Mouse (Mus musculus) right cerebral cortex, postnatal 14 days (tissue): ENCODE measurements at regions not wholly inside any gene's neighbourhood (a gene's known extent, or its start where the extent isn't known, plus 50 kb on each side); places are given as distances from the start of the nearest gene placed in this dataset.

Source experiments
- DNase-seq: peaks from one replicate; pipeline ENCODE4 v3.0.0; 2022

DNA sequence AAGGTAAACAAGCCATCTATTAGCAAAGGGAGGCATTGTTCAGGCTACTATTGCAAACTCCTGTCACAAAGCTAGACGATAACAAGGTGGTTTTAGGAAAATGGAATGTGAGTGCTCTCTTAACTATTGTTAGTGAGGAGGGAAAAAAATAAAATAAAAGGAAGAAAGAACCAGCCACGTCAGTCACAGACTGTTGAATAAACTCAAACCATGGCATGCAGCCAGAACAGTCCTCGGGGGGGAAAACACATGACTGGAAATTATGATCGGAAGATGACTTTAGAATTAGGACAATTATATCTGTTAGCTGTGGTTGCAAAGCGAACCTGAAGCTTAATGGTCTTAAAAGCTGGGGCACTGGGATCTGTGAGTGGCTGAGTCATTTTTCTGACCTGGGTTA lies 524.1 kb downstream of the Tbc1d22a start:
- no peak for DNase-seq

DNA sequence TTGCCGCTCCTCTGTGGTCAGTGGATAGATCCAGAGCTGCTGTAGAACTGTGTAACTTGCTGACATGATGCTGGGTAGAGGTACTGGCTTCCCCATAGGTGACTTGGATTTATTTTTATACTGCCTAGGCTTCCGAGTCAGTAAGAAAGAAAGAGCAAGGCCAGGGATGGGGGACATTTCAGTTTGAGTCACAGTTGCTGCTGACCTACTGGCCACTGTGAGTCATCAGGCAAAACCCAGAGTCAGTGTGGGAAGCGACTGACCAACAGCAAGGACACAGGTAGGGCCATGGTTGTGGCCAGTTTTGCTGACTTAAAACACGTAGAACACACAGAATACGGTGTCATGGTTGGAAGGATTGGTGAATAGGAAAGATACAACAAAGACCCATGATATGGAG lies 524.5 kb downstream of the Tbc1d22a start:
- DNase-seq: no peak

DNA sequence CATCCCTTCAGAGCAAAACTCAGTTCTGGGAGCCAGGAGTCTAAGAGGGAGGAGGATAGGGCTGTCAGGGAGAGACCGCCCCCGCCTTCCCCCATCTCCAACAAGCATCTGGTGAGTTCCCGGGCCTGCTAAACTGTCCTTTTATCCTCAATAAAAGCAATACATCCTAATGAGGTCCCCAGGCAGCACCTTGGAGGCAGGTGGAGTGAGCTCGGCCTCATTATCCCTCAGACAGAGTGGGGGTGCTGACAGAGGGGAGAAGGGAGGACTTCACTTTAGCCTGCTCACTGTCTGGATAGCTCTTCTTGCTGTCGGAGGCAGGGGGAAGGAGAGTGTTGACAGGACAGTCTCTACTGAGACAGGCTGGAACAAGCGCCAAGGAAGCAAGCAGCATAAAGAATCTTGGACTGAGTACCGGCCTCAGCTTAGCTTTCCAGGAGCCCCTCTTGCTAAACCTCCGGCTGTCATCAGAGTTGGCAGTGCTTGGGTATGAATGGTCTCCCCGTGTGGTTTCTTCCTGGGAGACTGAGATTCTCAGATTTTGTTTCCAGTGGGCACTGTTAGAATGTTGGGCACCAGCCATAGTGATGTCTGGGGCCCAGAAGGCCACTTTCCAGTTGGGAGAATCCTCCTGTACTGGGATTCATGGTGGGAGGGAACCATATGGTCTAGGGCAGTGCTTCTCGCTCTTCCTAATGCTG lies 537.3 kb downstream of the Tbc1d22a start:
- DNase-seq: no peak

DNA sequence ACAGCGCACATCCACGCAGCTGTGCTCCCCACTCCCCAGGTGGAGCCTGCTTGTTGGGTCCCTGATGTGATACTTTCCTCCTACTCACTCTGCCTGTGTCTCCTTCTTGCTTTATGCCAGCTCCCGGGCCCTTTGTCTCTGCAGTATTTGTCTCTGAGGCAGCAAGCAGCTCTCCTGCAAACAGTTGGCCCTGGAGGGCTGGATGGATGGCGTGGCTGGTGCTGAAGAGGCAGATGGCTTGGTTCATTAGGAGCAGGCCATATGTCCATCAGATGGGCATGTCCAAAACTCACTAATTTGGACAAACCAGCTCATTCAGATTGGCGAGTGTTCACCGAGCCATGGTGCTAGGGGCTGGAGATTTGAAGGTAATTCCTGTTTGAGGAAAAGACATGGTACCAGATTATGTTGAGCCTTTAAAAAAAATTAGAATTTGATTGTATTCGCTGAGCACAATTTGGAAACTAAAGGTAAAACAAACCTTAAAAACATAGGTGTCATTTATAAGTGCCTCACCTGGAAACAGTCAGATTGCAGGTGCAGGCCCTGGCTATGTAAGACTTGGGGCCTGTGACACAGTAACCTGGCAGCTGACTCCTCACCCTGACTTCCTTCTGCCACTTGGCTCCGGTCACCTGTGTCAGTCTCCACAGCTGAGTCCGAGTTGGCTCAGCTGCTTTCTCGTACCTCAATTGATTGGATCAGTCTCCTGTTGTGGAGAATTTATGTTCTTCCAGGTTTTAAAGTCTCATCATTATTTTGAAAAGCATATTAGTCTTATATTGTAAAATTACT lies 549.5 kb downstream of the Tbc1d22a start:
- no peak for DNase-seq

DNA sequence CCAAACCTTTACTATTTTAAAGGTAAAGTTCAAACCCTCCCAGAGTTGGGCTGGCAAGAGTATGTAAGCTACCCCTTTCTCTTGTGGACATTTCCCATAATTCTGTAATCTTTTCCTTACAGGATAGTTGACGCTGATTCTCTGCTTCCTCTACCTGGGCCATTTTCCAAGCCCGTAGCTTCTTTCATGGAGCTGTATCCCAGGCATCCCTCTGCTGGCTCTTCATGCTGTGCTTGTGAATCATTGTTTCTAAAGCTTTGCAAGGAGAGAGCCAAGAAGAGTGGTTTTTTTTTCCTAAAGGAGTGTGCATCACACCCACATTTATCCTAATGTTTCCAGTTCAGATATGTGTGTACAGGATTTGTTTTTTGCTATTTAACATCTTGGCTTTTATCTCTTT lies 553.4 kb downstream of the Tbc1d22a start:
- DNase-seq: no peak

DNA sequence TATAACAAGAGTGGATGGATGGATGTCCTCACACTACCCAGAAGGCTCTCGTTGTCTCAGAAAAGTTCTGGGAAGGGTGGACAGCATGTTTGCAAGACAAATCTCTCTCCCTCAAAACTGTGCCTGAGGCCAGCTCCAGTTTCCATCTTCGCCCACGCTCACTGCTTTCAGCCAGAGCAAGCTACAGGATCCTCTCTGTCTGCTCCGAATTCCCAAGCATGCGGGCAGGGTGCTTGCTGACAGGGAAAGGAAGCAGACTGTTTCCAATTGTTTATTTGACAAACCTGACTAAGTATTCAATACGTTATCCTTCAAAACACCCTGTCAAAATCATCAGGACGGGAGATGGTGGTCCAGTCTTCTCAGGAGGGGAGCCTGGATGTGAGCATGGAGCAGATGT lies 558.8 kb downstream of the Tbc1d22a start:
- no peak for DNase-seq

DNA sequence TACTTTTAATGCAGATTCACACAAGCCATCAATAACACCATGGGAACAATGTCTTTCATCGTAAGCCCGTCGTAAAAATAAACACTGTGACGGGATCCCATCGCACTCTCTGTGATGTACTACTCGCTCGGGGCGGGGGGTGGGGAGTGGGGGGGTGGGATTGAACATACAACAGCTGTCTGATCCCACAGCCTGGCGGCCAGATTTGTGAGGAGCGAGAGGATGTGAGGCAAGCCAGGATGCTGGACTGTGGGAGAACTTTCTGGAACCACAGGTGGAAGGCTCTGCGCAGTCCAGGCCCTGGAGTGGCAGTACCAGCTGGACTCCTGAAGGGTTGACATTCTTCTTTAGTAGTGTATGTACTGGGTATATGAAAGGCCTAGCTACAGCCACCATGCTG lies 563.7 kb downstream of the Tbc1d22a start:
- no peak for DNase-seq

DNA sequence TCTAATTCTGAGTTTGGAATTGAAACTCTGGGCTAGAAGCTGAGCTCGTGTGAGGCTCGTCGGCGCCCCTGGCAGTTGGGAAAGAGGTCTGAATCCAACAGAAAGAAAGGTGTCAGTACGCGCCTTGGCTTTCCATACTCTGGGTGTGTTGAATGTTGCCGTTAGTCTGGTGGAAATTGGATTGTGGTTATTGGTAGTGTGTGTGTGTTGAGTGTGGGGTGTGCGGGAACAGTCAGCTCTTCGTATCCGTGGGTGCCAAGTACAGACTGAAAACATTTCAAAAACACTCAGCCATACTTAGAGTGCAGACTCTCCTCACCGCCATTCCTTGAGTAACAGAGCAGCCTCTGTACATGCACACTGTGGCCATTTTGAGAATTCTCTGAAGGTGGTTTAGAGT lies 566.9 kb downstream of the Tbc1d22a start:
- no peak for DNase-seq

DNA sequence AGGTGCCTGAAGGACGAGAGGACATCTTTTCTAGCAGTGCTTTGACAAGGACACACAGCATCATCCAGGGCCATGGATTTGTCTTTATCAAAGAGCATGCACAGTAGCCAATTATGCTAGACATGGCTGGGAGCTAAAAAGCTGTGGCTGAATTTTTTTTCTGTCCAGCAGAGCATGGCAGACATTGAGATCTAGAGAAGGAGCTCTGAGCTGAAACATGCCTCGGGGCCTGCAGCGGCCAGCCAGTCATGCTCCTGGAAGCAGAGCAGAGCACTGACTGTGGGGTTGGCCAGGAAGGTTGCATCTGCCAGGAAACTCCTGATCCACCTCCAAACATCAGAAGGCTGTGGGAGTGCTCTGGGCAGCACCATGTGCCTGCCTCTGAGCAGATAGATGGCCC lies 580.5 kb downstream of the Tbc1d22a start:
- no peak for DNase-seq

DNA sequence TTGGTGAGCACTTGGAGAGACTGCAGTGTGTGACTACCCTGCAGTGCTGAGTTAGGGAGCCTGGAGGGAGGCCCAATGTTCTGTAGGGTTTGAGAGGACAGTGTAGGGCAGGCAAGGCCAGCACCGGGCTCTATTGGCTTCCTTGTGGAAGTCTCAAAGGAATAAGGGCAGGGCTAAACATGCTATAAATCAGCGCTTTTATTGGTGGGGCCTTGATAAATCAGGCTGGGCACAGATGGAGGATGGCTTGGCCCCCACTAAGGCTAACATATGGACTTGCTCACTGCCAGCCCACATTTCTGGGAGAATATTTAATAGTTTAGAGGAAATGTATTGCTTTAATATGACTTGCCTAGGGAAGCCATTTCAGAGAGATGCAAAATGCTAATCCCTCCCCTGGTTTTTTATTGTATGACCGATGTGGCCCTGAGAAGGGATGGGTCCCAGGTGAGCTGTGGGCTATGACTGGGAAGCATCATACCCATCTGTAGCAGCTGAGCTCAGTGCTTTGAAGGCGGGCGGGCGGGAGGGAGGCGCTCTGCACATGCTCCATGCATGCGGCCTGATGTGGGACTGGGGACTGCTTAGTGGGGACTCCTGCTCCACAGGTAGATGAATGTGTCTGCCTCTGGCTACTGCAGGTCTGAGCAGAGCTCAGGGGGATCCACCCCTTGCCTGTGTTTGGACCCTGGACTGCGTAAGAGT lies 584.4 kb downstream of the Tbc1d22a start:
- DNase-seq: no peak

DNA sequence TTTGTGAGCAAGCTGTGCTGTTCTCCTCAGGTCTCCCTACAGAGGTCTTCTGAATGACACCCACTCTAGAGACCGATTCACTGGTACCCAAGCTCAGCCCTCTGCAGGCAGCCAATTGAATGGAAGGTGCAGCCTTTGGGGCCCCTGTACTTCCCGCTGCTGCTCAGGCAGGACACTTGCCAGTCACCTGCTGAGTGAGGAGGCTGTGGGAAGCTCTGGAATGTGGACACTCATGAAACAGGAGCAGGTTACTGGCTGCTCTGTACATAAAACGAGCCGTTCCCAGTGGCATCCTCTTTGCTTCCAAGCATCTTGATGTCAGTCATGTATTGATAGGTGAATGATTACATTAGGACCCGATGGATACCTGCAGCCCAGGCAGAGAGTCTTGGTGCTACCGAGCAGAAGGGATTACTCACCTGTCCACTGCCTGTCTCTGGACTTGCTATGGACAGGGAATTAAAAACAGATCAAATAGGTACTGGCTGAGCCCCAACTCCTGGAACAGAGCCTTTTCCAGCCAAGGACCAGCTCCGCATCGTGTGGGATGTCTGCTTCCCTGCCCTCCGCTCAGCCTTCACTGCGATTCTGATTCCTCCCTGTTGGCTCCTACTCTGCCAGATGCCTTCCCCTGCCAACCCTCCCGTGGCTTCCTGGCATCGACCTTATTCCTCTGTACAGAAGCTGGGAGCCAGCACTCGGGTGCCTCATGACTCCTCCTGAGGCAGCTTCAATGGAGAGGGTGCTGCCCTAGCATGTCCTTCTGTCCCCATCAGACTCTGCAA lies 593.2 kb downstream of the Tbc1d22a start:
- DNase-seq: no peak

DNA sequence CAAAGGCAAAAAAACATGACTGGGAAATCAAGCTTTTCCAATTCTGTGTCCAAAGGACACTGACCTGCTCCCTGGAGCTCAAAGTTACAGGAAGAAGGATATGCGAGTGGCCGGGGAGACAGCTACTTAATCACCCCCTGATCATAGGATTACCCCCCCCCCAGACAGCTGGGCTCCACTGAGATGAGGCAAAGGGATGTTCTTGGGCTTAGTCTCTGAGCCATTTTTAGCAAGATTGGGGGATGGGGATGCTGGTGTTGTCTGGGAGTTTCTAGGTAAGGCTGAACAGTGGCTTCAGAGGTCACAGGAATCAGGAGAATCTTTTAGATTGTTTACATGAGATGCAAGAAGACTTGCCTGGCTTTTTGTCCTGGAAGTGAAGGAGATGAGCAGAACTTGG lies 597.6 kb downstream of the Tbc1d22a start:
- no peak for DNase-seq

DNA sequence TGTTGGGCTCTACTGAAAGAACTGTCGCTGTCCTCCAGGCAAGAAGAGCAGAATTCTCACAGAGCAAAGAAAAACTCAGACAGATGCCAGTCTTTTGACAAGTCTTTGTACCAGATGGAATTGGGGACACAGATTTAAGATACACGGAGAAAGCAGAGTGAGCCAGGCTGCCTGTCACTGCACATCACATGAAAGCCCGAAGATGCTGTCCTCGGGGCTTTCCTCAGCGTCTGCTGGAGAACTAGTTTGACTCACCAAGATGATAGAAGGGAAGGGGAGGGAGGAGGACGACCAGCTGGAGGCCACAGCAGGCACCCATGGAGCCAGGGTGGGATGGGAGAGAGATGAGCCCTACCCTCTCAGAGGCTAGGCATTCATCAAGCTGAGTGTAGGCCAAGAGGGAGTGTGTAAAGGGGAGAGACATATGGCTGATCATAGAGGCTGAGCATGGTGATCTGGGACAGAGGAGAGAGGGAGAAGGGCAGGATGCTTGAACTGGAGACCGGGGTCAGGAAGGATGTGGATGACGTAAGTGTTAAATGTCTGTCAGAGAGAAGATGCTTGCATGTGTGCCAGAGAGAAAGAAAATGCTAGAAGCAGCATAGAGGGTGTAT lies 600.7 kb downstream of the Tbc1d22a start:
- no peak for DNase-seq

DNA sequence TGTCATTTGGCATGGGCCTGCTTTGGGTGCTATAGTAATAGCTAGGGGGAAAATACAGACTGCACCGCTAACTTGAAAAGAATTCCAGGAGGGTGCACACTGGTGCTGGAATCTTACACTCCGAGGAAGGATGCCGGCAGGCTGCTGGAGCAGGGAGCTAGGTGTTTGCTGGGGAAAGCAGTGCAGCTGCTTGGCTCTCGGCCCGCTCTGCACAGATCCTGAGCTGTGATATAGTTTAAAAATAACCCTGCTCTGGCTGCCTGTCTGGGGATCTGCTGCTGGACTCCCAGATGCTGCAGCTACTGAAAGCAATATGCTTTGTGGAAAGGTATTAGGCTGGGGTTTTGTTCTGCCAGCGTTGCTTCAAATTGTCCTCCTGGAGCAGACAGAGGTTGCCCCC lies 621.7 kb downstream of the Tbc1d22a start:
- peak; percentile 53 for DNase-seq

DNA sequence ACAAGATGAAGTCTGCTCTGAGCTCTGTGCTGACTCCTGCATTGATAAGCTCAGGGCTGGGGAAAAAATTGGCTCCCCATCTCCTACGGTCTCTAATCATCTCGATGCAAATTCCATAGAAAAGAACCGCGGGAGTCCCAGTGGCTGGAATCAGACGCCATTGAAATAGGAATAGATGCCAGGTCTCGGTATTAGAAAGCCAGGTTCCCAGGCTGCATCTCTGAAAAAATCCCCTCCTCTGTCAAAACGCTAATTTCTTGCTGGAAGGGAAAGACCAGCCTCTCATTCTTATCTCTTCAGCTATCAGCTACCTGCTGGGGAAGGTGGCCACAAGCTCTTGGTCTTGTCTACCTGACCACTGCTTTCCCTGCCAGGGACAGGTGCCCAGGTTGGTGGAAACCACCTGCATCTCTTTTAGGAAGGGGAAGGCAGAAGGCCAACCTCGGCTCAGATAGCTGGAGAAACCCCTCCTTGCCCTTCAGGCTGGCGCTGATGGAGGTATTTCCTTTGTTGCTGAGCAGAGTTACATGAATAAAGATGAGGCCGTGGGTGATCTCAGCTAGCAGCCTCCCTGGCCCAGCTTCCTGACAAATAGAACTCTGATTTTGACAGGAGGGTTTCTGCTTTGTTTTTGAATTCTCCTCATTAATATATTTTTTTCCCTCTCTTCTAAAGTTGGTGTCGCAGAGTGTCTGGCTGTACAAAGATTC lies 638.1 kb downstream of the Tbc1d22a start:
- DNase-seq: no peak

DNA sequence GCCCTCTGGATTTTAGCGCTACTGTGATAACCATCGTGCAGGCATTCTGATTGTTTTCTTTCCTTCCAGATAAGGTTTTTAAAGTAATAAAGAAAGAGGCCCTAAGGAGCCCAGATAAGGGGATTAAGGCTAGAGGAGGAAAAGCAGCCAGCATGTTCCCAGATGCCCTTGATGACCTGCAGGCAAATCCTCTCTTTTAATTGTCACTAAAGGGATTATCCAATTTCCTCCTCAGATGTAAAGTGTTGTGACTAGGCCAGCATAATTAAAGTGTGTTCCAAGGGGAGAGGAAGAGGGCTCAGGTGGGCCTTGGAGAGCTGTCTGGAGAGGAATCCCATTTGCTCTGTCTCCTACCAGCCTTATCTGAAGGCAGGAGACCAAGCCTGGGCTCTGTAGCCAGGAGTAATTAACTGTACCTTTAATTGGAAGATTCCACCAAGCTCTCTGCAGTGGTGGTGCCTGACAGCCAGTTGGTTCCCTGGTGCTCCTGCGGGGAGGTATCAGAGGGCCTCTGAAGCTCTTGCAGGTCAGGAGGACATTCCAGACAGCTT lies 644.2 kb downstream of the Tbc1d22a start:
- no peak for DNase-seq

DNA sequence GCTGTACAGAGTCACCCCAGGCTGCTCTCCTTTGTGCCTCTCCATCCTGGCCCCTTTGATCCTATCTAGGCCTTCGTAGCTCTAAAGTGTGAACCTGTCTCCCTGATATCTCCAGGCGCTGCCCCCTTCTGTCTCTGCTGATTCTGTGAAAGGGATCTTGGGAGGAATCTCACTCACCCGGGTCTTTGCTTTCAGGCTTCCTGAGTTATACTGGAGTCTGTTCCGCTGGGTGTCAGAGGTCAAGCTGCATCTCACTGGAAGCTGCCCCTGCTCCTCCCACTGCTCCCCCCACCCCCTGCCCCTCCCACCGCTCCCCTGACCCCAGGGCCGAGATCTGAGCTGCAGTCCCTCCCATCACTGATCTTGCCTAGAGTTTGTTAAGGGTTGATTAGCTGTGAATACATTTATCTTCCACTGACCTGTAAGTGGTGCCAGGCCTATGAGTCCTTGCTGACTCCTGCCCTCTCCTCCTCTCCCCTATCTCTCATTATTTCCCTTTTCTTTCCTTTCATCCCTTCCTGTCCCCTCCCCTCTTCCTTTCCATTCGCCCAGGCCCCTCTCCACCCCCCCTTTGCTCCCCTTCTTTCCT lies 661.6 kb downstream of the Tbc1d22a start:
- no peak for DNase-seq

DNA sequence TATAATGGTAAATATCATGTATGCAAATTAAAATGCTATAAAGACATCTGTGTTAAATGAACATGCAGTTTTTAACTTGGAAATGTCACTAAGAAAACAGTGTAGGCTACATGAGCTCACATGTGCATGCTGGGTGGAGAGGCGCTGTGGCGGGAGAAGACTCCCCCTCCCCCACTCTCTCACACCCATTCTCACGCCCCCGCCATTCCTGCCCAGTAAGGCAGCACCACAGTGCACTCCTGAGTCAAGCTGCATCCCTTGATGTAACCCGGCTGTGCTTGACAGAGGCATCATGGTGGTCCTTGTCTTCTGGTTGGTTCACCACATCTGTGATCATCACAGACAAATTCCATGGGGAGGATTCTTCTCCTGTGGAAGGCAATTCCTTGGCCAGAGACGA lies 647.1 kb upstream of the Fam19a5 start:
- no peak for DNase-seq

DNA sequence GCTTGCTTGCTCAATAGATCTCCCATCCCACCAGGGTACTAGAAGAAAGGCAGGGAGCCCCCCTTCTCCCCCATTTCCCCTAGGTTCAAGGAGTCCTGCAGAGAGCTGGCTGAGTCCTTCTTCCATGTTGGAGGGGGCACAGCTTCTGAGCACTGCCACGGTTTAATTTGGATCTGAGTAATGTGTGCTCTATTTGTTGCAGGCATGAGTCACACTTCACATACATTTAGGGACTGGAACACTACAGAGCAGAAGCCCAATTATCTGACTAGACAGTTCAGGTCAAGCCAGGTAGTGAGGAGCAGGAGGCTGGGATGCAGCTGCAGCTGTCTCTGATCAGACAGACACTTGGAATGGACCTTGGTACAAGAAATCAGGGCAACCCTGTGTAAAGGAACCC lies 644.1 kb upstream of the Fam19a5 start:
- no peak for DNase-seq

DNA sequence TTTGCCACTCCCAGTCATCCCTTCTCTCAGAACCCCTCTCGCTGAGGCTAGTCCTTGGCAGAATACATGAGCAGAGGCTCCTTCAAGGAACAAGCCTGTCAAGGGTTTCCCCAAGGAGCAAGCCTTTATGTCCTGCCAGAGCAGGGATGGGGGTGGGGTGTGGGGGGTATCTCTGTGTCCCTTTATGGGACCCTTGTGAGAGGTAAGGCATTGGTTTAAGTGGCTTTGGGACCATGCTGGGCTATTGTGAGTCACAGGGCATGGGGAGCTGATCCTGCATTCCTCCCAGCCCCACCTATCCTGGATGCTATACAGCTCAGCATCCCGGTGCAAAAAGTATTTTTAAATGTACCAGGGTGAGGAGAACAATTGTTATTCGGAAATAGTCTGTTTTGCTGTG lies 641.1 kb upstream of the Fam19a5 start:
- DNase-seq: no peak

DNA sequence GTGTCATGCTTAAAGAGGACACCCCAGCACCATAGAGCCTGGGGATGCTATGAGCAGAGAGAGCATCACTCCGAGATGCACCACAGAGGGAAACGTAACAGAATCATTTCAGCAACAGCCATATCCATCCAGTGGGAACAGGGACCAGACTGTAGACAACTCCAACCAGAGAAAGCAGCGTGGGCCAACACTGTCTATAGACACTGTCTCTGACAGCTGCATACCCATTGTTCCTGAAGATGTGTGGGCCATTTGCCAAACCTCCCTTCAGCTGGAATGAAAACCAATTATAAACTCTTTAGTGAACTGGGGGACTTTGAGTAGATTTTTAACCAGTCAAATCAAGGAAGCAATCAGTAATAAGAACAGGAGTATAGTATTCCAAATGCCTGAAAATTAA lies 630.8 kb upstream of the Fam19a5 start:
- no peak for DNase-seq
